Mouse (Mus musculus): Measurements from ENCODE around the gene Scml4.

DNA sequence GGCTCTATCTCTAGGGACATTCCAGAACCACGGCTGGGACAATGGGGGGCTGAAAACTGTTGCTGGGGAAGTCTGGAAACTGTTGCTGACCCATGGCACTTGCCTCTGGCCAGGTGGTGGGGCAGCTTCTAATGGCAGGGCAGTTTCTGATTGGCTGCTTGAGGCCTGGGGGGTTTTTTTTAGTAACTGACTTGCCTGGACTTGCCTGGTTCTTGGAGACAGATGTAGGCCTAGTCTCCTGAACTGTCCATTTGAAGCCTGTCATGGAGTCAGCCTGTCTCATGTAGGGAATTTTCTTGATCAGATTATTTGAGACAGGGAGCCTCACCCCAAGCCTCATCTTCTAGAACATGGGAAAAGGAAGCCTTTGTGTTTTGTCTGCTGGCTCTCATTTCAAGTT is 14.7 kb upstream of the Scml4 start:
- TF ChIP-seq POLR2A (IDR thresholded peaks at IDR 0.05; ENCODE audit: insufficient read depth, low read depth, low read length) (no peak), CTCF (IDR thresholded peaks at IDR 0.05; ENCODE audit: insufficient read depth, low read depth, low read length) (no peak)
